Mouse (Mus musculus): Measurements from ENCODE around the gene Prss16.

- TF ChIP-seq POLR2A (IDR thresholded peaks at IDR 0.05; ENCODE audit: control insufficient read depth, low read depth, low read length): no peak
- TF ChIP-seq CTCF (IDR thresholded peaks at IDR 0.05; ENCODE audit: control insufficient read depth, insufficient read depth, insufficient replicate concordance, low read depth, low read length): no peak
Measured at GRCm38 (mm10) chr13:22040464-22041141, 31.1 kb upstream of the Prss16 start.
